Mouse (Mus musculus) kidney, postnatal 10 days (tissue): ENCODE measurements at regions not wholly inside any gene's neighbourhood (a gene's known extent, or its start where the extent isn't known, plus 50 kb on each side); places are given as distances from the start of the nearest gene placed in this dataset.
"Not testable (repeated sequence)": the region's sequence is repeated elsewhere in the genome, so short reads cannot be mapped to it uniquely, and the experiment has no call there.

Experiments
- DNase-seq: peaks from one replicate; pipeline ENCODE4 v3.0.0; 2021; ENCODE audit warnings: mixed read lengths

- peak; percentile 8 for DNase-seq
Observed at GRCm38 (mm10) chr3:15040866-15041528, 154.9 kb downstream of the Car2 start.

- DNase-seq = no peak
Observed at GRCm38 (mm10) chr3:15053968-15054367, 167.9 kb downstream of the Car2 start.

GRCm38 (mm10) chr3:15055516-15056256 lies 169.6 kb downstream of the Car2 start:
- not testable (repeated sequence) for DNase-seq

- DNase-seq = not testable (repeated sequence)
Observed at GRCm38 (mm10) chr3:15056788-15057585, 170.9 kb downstream of the Car2 start.

GRCm38 (mm10) chr3:15065681-15066080 lies 179.6 kb downstream of the Car2 start:
- DNase-seq = no peak

GRCm38 (mm10) chr3:15068256-15068655 lies 182.2 kb downstream of the Car2 start:
- DNase-seq = no peak

GRCm38 (mm10) chr3:15071030-15071883 lies 185.2 kb downstream of the Car2 start:
- no peak for DNase-seq

GRCm38 (mm10) chr3:15073405-15073804 lies 187.3 kb downstream of the Car2 start:
- no peak for DNase-seq

GRCm38 (mm10) chr3:15073847-15074246 lies 187.8 kb downstream of the Car2 start:
- DNase-seq = no peak

- no peak for DNase-seq
Observed at GRCm38 (mm10) chr3:15074949-15075348, 188.9 kb downstream of the Car2 start.

GRCm38 (mm10) chr3:15090124-15090523 lies 204.1 kb downstream of the Car2 start:
- no peak for DNase-seq

- DNase-seq = no peak
Observed at GRCm38 (mm10) chr3:15098206-15098817, 212.2 kb downstream of the Car2 start.

- DNase-seq = no peak
Observed at GRCm38 (mm10) chr3:15098981-15099380, 212.9 kb downstream of the Car2 start.

- DNase-seq = no peak
Observed at GRCm38 (mm10) chr3:15105627-15106026, 219.6 kb downstream of the Car2 start.

- DNase-seq = no peak
Observed at GRCm38 (mm10) chr3:15106281-15106680, 220.2 kb downstream of the Car2 start.

- DNase-seq = no peak
Observed at GRCm38 (mm10) chr3:15107301-15107700, 221.2 kb downstream of the Car2 start.

- DNase-seq = no peak
Observed at GRCm38 (mm10) chr3:15108239-15108934, 222.3 kb downstream of the Car2 start.

GRCm38 (mm10) chr3:15110037-15110748 lies 221.9 kb downstream of the Gm9733 start:
- no peak for DNase-seq

- no peak for DNase-seq
Observed at GRCm38 (mm10) chr3:15112177-15112838, 219.8 kb downstream of the Gm9733 start.
